Mouse (Mus musculus) layer of hippocampus, adult 2 months (tissue): ENCODE results near the gene E2f8. TPM values are rescaled to one million over a fixed set of nuclear protein-coding genes. Genes with fewer than 3 reads are reported as not detected.
A peak's percentile ranks its signal among the peaks of the same experiment; 100 is the strongest.

Experiments
- DNase-seq, 2 experiments: peaks; one replicate each; pipeline ENCODE4 v3.0.0; 2022; ENCODE audit warnings: low spot score in 2 of 2
- H3K27ac ChIP-seq: fragments of 200-600 bp; 2 replicates; pipeline ENCODE4 v1.8.1; 2022
- H3K4me3 ChIP-seq: fragments of 200-600 bp; 2 replicates; pipeline ENCODE4 v1.8.1; 2022; ENCODE audit warnings: mild to moderate bottlenecking
- CTCF ChIP-seq: fragments of 200-600 bp; conservative IDR thresholded peaks from 2 replicates; pipeline ENCODE4 v1.8.1; 2022; ENCODE audit warnings: antibody characterized with exemption, mild to moderate bottlenecking, moderate library complexity
- total RNA-seq, 2 experiments: library from RNA; stranded (reverse); gene quantifications; 2 replicates each; pipeline ENCODE4 v1.2.3; 2021

The E2f8 gene
- total RNA-seq, 2 experiments from 2014 or later, result 0.25 to 0.49 TPM

DNA sequence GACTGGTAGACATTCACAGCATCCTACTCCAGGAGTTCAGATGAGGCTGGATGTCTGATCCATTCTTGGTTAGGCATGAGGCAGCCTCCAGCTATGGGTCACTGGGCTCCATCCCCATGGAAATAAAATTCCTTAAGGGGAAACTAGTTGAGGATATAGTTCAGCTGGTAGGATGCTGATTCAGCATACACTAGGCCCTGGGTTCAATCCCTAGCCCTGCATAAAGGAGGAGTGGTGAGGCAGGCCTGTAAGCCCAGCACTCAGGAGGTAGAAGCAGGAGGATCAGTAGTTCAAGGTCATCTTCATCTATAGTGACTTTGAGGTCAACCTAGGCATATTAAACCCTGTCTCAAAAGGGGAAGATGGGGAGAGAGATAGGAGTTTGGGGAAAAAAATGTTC, 17.2 kb downstream of the E2f8 start:
- no peak for TF ChIP-seq CTCF

DNA sequence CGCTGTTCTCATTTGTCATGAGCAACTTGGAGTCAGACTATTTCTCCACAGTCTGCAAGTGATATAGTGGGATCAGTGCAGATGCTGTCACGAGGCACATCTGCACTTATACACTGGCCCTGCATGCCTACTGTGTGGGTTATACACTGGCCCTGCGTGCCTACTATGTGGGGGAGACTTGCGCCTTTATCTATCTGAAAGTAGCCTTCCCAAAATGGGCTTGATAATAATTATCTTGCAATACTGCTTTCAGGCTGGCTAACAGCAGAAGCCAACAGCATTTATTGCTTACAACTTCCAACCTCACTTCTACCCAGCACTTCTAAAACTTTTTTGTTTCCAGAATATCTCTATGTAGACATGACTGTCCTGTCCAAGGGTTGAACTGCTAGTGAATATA, 19.6 kb downstream of the E2f8 start:
- no peak for TF ChIP-seq CTCF
- no peak for DNase-seq
- Histone ChIP-seq H3K27ac (no peak overlapping the region), H3K4me3 (no peak overlapping the region)

More for the DNA sequence above, 17.2 kb downstream of the E2f8 start:
- H3K27ac ChIP-seq, result no peak overlapping the region
- no peak for DNase-seq
- no peak overlapping the region for H3K4me3 ChIP-seq

DNA sequence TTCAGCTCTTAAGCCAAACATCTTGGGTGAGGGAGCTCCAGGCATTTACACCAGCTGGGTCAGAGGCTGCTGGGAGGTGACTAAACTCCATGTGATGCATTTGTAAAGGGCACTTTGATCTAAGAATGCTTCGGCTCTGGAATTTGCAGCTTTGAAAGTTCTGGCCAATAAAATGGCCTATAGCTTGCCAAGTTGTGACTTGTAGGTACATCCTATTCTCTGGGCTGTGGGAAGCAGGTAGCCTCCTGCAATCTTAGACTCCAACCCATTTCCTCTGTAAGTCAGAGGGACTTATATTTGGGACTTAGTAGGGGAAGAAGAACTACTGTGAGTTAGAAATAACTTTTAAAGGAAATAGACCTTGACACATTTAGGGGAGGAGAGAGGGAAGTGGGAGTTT, 20.4 kb downstream of the E2f8 start:
- DNase-seq, result no peak
- TF ChIP-seq CTCF, result no peak
- Histone ChIP-seq H3K27ac (no peak overlapping the region), H3K4me3 (no peak overlapping the region)

GRCm38 (mm10) chr7:48859362-48859761, 22.0 kb downstream of the E2f8 start:
- no peak overlapping the region for H3K27ac ChIP-seq
- TF ChIP-seq CTCF, result no peak
- no peak overlapping the region for H3K4me3 ChIP-seq
- DNase-seq, result no peak

- no peak overlapping the region for H3K27ac ChIP-seq
- no peak for TF ChIP-seq CTCF
- no peak for DNase-seq
- H3K4me3 ChIP-seq, result no peak overlapping the region
Observed at GRCm38 (mm10) chr7:48858257-48858656, 23.1 kb downstream of the E2f8 start.

DNA sequence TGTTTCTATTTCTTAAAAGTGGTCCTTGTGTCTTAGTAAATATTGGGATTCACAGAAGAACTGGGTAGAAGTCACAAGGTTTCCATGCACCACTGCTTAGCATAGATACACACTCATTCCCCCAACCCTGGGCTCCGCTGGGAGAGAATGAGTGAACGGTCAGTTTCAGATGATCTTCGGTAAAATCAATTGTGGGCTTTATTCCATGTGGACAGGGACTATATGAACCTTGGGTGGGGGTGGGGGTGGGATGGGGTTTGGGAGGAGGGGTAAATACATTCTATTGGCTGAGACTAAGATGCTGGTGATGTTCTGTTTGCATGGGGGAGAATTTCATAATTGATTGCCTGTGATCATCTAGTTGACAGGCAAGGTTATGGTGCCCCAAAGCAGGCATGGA, 25.9 kb downstream of the E2f8 start:
- H3K4me3 ChIP-seq, result no peak overlapping the region
- DNase-seq, result no peak
- H3K27ac ChIP-seq, result no peak overlapping the region
- no peak for TF ChIP-seq CTCF

DNA sequence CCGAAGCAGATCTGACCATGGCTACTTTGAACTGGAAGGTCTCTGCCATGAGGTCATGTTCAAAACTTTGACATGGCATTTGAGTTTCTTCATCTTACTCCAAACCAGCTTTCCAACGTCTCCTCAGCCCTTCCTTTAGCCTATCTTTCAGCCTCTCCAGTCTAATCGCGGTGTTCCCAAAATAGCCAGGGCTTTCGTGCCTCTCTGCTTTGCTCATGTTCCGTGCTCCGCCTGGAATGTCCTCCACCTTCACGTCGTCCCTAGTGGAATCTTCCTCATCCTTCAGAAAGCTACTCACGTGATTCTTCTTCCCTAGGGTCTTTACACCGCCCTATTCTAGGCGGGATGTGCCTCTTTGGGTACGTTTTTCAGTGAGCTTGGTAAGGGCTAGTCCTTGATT, 27.9 kb downstream of the E2f8 start:
- no peak for TF ChIP-seq CTCF
- DNase-seq, result no peak
- Histone ChIP-seq H3K4me3 (no peak overlapping the region), H3K27ac (no peak overlapping the region)

DNA sequence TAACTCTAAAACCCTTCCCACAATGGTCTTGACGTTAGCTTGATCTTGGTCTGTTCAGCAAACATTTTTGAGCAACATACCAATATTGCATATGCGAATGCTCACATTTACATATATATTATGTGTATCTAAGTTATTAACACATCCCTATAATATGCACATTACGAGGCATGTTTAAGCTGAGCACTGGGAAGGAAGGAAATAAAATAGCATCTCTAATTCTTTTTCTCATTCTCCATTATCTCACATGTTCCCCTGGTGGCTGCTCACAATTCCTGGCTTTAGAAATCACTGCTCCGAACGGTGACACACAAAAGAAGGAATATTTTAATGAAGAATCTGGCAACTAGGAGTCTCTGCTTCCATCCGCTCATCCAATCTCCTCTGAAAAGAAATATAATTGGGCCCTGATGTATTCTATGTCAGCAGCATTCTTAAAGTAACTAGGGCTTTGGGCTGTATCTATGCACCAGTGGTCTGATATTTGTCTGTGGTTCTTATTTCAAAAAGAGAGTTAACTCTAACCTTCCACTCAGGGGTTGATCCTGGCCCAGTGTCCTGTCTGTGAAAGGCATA, 29.8 kb downstream of the E2f8 start:
- DNase-seq, result no peak
- 0 out of 2 replicates have a peak, but pooled peaks have one; percentile 5 for TF ChIP-seq CTCF
- Histone ChIP-seq H3K4me3 (no peak overlapping the region), H3K27ac (no peak overlapping the region)

DNA sequence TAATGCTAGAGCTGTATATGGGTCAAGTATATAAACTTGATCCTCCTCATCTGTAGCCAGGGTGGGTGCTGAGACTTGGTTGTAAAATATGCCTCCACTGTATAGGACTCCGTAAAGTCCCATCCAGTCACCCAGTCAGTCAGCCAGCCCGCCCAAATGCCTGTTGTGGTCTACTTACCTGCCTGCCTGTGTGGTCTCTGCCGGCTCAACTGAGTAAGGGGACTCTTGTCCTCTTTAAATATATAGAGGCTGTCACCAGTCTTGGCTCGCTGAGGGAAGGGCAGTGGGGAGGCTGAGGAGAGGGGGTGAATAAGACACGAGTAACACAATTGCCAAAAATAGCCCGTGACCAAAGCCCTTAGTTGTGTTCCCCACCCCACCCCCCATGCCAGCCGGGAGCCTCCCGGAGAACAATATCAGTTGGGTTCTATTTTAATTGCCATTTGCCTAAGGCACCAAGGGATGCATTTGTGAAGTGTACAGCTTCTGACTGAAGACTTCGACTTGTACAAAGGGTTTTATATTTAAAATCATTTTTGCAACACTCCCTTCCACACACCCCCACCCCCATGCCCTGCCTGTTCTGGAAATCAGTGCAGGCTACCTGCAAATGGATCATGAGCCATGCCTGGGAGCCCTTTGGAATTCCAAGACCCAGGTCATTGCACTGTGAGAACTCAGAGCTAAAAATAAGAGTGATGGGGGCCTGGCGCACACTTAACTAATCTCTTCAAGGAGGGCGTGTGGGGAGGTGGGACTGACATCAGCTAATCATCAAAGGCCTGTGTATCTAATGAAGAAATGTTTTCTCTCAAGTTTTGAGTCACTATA, 33.4 kb downstream of the E2f8 start, which contains the start of gene Csrp3:
TSS of gene Csrp3 (minus strand) at position 214 of the 831 bp plus-strand sequence.
- Histone ChIP-seq H3K4me3 (no peak within 1 kb of the TSS), H3K27ac (no peak within 1 kb of the TSS)
- no peak for DNase-seq
- TF ChIP-seq CTCF, result no peak

DNA sequence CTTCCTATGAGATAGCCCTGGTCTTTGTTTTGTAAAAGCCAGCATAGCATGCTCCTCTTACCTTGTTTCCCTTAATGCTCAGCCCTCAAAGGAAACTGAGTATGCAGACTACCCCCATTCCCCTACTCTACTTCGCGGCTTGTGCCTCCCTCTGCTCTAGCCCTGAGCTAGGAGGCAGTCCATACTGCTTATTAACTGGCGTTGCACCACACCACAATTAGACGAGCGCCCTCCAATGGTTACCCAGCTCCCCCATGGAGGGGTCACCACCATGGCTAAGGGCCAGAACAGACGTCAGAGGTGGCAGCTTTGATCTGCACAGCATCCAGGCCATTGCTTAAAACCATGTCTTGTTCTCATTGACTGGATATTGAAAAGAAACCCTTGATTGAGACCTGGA, 34.6 kb downstream of the E2f8 start:
- no peak for TF ChIP-seq CTCF
- Histone ChIP-seq H3K27ac (no peak overlapping the region), H3K4me3 (no peak overlapping the region)
- DNase-seq, result no peak

GRCm38 (mm10) chr7:48845213-48845973, 36.0 kb downstream of the E2f8 start:
- no peak overlapping the region for H3K27ac ChIP-seq
- DNase-seq, result no peak
- TF ChIP-seq CTCF, result no peak
- H3K4me3 ChIP-seq, result no peak overlapping the region

DNA sequence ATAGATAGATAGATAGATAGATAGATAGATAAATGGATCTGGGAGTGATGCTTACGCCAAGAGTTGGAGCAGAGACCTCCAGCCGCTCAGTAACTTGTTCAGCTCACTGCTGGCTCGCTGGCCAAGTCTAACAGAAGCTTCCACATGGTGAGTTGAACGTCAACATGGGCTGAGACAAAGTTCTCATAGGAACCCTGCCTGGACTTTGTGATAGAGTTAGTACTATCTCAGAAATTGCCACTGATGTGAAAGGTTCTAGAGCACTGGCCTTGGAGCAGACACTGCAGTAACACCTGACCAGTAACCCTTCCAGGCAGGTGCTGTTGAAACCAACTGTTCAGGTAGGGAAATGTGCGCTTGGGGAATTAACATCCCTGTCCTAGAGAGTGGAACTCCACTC, 37.9 kb downstream of the E2f8 start:
- H3K27ac ChIP-seq, result no peak overlapping the region
- TF ChIP-seq CTCF, result no peak
- H3K4me3 ChIP-seq, result no peak overlapping the region
- DNase-seq, result no peak

DNA sequence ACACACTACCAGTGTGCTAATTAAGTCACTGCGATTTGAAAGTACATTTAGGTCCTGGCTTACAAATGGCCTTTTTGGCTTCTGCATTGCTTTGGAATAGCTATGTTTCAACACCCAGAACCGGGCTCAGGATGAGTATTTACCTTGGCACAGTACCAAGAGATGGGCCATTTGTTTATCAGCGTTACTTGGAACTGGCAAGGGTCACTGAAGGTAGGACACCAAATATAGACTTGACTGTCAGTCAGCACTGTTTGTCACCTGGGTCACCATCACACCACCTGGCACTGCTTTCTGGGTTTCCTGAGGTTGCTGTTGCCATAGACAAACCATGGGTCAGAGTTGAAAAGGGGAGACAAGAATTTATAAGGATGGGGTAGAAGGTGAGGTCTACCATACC, 39.0 kb downstream of the E2f8 start:
- no peak overlapping the region for H3K27ac ChIP-seq

More for the DNA sequence above, 39.0 kb downstream of the E2f8 start:
- no peak for DNase-seq
- no peak overlapping the region for H3K4me3 ChIP-seq
- TF ChIP-seq CTCF, result no peak
